Mouse (Mus musculus): ENCODE measurements at regions not wholly inside any gene's neighbourhood (a gene's known extent, or its start where the extent isn't known, plus 50 kb on each side); places are given as distances from the start of the nearest gene placed in this dataset.
"Not testable (repeated sequence)": the region's sequence is repeated elsewhere in the genome, so short reads cannot be mapped to it uniquely, and the experiment has no call there.

DNA sequence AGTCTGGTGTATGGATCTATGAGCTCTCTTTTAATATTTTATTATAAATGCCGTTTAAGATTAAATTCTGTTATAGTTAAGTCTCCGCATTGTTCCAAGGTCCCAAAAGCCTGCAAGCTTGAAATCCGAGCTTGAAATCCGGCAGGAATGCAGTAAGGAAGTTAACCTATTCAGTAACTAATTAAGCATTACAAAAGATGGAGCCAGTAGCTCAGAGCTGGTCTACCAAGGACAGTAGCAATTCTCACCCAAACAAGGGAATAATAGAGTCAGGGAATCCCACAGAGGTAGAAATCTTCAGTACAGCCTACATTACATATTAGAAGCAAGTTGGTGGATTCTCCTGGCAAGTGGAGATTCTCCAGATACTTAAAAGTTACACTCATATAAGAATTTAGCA is 325.0 kb downstream of the Phf3 start:
- DNase-seq (ENCODE audit: low read depth): not testable (repeated sequence)

DNA sequence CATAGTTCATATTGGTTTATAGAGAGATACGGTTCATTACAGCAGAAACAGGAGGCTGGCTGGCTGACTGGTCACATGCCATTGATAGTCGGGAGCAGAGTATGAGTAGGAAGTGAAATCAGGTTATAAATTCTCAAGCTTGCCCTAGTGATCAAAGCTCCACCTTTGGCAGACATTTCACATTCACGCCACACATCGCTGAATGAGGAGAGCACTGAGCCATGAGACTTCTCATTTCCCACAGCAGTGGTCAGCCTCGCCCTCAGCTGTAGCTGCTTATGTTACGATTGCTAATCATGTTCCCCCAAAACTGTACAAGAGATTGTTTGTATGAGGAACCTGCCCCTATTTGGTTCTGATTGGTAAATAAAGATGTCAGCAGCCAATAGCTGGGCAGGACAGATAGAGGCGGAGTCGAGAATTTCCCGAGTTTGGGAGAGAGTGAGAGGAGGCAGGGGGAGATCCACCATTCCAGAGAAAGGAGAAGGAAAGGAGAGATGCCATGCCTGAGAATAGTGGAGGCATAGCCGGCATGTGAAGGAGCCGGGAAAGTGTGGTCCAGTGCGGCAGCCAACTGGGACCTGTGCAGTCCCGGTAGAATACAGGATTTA is 333.5 kb downstream of the Phf3 start:
- no peak for DNase-seq (ENCODE audit: low read depth)

DNA sequence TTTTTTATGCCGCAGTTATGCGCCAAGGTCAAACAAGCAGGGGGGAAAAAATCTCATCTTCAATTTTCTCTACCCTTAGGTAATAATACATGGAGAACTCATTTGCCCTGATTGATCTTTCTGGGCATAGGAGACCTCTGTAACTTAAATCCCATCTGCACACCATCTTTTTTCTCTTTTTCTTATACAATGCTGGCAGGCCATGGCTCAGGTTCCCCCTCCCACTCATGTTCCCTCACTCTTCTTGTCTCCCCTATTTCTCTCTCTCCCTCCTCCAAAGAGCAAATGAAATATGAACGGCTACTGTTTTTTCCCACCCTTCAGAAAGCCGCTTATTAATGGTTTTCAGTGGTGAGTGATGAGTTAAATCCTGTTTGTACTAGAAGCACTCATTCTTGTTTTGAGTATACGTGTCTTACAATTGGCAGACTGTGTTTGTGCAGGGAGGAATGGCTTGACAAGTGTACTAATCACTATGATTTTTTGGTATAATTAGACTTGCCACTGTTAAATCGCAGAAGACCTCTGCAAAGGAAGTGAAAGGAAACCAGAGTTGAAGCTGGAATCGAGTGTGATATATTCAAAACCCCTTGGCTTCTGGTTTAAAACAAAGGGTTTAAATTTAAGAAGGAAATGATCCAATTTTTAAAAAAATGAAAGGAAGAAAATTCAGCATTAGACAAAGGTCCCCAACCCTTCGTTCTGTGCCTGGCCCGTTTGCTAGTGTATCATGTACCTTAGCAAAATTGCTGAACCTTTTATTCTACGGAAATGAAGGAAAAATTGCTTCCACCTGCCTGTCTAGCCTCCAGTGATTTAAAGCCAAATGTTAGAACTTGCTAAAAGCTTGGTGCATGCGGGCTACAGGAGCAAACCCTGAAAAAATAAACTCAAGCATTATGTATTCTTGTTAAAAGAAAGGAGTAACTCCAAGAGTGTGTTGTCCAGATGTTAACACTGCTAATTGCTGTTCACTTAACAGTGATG is 336.4 kb downstream of the Phf3 start:
- DNase-seq (ENCODE audit: low read depth): no peak

DNA sequence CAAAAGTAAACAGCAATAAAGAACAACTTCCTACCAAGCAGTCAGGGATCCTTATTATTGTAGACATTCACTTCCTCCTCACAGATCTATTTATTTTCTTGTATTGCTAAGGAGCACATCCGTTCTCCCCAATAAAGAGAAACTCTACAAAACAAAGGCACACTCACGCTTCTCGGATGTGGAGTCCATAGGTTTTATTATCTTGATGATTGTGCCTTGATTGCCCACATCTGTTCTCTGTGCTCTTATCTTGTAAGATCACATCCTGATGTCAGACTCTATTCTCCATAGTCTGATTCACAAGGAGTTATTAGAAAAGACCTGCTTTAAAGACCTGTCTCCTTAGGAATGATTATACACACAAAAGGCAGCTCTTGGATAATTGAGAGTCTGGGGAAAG is 356.4 kb downstream of the Phf3 start:
- DNase-seq (ENCODE audit: low read depth): no peak

DNA sequence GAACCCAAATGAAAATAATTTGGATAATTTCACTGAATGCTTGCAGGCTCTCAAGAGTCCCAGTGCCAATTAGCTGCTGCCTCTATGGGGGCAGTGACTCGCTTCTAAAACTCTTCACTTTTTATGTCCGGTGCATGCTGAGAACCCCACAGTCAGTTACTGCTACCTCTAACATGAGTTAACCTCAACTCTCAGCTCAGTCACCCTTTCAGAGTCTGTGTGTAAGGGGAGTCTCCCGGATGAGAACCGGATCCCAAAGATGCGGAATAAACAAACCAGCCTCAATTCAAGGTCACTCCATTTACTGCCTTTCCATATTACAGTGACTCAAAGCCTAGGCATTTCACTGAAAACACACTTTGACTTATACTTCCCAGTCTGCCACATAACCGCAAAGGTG is 357.9 kb downstream of the Phf3 start:
- DNase-seq (ENCODE audit: low read depth): no peak

DNA sequence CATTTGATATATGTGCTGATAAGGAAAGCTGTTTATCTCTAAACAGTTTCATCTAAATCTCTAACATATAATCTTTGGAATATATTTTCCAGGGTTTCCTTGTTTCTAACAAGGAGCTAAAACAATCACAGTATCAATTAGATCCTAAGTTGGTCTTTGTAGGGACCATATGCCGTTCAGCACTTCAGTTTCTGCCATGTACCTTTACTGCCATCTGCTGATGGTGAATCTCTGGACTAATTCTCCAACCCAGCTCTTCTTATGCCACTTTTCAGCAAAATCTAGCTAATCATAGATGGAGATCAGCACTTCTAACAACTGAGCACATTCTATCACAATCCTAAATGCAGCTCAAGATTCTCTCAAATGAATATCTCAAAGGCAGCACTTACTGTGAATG is 370.5 kb downstream of the Phf3 start:
- DNase-seq (ENCODE audit: low read depth): no peak

DNA sequence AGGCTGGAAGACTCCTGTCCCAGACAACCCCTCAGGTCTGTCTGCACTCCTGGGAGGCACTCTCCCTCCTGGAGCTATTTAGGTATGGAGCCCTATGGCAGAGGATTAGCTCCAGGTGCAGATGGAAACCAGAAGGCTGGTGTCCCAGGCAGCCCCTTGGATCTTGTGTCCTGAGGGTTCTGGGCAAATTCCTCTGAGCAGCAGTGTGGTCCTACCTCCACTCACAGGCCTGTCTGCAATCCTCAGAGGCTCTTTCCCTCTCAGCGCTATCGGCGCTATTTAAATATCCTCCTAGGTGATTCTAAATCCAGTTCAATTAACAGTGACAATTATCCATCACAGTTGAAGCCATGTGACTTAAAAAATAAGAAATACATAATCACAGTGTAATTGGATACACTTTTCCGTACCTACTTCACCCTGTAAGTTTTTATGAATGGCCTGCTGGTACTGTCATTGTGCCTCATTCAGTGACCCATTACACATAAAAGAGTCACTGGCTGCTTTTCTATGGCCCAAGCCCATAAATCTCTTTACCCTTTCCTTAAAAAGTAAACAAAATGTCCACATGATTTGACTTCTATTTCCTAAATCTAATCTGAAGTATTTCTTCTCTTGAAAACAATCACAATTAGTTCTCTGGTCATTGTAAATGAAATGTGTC is 413.3 kb downstream of the Phf3 start:
- no peak for DNase-seq (ENCODE audit: low read depth)

DNA sequence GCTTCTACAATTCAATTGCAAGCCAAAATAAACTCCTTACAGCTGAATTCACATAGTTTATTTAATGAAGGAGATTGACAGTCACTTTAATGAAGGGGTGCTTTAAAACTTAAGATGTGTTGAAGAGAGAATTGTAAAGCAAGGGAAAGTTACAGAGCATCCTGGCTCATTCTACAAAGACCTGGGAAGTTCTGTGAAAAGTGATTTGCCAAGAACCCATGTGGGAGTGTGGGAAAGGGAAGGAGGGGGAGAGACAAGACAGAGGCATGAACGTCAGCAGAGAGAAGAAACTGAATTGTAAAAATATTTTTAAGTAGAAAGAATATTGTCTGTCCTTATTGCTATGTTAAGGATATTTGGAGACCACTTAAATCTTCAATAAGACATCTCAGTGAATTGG is 435.8 kb downstream of the Phf3 start:
- no peak for DNase-seq (ENCODE audit: low read depth)

DNA sequence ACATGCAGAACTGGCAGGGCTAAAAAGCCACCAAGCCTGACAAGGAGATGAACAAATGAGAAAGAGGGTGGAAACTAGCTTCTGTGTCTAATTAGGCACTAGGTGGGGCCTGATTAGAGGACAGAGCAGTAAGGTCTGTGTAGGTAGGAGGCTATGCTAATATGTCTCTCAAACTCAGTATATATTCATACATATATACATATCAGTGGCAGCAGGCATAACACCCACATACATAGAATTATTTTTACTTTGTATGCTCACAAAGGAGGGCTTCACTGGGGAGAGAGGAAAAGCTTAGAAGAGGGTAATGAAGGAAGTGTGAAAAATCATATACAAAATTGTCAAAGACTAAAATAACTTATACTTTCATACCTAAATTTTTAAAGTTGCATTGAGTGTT is 457.1 kb downstream of the Phf3 start:
- DNase-seq (ENCODE audit: low read depth): no peak

DNA sequence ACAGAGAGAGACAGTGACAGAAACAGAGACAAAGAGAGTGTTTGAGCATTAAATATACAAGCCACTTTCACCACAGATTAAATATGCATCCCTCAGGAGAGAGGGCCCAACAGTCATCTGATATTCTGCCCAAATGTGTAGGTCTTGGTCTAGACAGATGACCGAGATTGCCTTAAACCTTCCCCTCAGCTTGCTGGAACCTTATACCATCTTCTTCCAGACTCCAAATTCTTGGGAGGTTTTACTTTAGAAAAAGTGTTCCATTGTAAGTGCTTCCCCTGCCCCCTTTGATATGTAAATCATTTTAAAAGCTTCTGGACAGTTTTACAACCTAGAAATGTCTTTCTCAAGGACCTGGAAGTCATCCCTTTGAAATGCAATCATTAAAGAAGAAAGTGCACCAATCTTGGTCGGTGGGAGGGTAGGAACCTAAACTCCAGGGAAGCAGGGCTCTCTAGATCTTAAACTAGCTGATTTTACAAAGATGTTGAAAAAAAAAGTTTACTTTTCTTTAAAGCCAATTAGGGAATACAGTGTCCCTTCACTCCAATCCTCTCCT is 458.8 kb downstream of the Phf3 start:
- no peak for DNase-seq (ENCODE audit: low read depth)

Measured in naive thymus-derived CD4-positive, alpha-beta T cell, adult 2 months (primary cell).